Mouse (Mus musculus): Measurements from ENCODE around the gene Zfp28.

Zfp28 gene

DNA sequence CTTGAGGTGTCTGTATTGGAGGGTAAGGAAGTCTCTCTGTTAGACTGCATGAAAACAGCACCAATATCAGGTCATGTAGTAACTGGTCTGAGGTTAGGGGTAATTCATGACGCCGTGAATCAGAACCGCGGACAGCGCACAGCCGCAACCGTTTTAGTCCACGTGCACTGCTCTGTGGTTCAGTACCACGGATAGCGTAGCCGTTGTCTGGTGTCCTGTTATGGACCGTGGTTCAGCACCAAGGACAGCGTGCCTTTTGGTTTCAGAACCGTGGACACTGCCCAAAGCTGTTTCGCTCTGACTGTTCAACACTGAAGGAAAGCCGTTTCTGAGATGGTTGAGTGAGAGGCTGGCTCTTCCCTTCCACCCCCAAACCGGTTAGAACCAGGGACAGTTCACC, 26.9 kb downstream of the Zfp28 start, which contains the start of gene Gm20715:
Gm20715 (plus strand) TSS at position 235 of the 400 bp plus-strand sequence.
- DNase-seq (ENCODE audit: low spot score): peak; percentile 98

DNA sequence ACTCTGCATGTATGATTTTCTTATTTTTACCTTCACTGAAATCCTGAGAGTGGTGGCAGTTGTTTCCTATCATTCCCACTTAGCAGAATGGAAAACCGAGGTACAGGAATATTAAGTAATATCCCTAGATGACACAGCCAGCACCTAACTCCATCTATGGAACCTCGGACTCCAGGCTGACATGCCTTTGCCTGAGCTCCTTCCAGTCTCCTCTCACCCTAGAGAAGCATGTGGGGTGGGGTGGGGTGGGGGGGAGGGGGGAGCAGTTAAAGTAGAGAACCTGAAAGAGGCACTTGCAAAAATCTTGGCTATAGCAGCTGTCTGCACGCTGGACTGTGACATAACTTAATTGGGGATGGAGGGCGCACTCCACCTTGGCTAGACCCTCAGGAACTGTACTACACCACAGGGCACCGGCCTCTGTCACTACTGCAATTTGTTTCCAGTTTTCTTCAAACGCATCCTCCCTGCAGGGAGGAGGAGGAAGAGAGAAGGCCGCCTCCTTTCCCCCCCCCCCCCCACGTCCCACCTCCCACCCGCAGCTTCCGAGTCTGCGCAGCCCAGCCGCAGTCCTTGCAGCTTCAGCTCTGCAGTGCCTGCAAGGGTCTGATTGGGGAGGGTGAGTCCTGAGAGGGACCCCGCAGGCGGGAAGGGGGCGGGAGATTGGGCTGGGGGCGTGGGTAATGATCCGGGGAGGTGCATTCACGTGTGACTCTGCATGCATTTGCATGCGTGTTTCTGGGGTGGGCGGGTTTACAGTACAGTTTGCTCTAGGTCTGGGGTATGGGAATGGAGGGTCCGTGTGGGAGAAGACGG, 31.7 kb downstream of the Zfp28 start:
- DNase-seq (ENCODE audit: low spot score): no peak

DNA sequence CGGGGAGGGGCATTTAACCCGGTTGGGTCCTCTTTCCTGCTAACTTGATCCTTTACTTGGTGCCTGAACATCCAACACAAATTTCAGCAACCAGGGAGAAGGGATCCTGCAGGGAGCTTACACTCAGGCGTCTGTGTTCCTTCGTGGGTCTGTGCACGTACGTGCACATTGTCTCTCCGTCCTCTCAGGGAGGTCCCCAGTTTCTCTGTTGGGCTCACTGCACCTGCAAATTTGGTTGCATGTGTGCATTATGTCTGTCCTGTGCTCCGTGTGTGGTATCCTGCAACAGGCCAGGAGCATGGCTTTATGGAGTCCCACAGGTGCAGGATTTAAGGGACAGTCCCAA, 32.3 kb downstream of the Zfp28 start:
- DNase-seq (ENCODE audit: low spot score): no peak

DNA sequence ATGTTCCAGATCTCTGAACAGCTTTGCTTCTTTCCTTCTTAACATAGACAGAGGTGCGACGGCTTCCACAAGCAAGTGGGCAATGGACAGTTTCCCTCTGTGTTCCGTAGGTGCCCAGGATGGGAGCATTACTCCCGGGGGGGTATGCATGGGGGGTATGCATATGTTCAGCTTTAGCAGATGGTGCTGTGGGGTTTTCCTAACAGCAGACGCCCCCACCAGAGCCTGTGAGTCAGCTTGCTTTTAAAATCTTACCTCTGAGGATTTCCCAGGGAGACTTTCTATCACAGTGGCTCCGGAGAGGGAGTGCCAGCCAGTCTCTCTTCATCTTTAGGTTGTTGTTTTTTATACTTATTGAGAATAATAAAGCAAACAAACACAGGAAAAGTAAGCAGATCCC, 36.8 kb downstream of the Zfp28 start:
- DNase-seq (ENCODE audit: low spot score): no peak

DNA sequence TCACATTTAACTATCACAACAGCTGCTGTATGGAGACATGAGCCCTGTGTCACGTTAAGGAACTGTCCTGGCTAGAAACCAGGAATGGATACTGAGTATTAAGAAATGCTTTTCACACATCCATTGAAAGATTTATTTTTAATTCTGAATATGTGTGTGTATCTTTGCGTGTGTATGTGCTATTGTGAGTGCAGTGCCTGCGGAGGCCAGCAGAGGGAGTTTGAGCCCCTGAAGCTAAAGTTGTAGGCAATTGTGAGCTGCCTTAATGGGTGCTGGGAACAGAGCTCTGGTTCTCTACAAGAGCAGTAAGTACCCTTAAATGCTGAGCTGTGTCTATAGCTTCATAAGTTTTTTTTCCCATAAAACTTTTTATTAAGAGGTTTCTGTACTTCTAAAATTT, 46.3 kb downstream of the Zfp28 start:
- DNase-seq (ENCODE audit: low spot score): no peak

DNA sequence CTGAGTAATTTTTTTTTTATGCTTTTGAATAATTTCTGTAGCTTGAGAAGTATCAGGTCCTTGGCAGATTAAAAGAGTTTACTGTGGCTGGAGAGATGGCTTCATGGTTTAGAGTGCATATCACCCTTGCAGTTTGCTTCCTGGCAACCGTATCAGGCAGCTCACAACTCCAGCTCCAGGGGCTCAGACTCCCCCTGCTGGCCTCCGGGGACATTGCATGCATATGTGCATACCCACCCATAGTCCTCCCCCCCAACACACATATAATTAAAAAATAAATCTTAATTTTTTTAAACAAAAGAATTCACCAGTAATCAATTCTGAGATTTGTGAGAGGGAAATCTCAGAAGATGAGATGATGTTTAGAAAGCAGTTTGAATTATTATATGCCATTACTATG, 47.2 kb downstream of the Zfp28 start:
- no peak for DNase-seq (ENCODE audit: low spot score)

DNA sequence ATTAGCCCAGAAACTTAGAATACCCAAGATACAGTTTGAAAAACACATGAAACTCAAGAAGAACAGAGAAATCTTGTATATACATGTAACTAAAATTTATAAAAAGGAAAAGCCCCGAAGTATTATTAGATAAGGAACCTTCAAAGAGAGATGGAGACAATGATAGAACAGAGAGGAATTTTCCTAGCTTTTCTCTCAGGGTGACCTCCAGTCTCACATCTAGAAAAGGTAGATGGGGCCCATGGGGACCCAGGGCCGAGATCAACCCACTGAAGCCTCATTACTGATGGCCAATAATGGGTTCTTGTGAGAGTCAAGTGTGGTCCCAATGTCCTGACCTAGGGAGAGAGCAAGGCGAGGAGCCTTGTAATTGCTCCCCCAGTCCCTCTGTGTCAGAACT, 55.3 kb downstream of the Zfp28 start, which contains the start of gene Olfr1344:
Olfr1344 (plus strand) TSS at position 301 of the 400 bp plus-strand sequence.
- DNase-seq (ENCODE audit: low spot score): no peak

DNA sequence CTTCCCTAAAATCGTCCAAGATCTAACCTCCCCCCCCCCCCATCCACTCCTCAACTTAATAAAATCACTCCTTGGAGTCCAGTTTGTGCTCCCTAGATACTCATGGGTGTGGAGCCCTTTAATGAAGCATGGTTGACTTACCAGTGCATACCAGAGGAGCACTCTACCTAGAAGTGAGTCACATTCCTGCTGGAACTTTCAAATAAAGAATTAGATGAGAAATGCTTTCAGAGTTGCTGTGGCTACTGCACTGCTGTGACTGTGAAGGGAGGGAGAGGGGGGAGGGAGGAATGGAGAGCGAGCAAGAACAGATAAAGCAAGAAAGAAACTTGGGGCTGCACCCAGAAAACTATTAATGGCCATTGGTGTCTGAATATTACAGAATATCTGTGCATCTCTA, 58.1 kb downstream of the Zfp28 start:
- no peak for DNase-seq (ENCODE audit: low spot score)

Data from ovary, postnatal 14 days (tissue).